Mouse (Mus musculus) layer of hippocampus, adult 18-20 months (tissue): ENCODE data around the gene Sgms2. TPM values are rescaled to one million over a fixed set of nuclear protein-coding genes. Genes with fewer than 3 reads are reported as not detected.

Experiments used
- DNase-seq, 2 experiments: peaks; one replicate each; pipeline ENCODE4 v3.0.0; 2022; ENCODE audit warnings: low spot score in 2 of 2
- total RNA-seq, 2 experiments: library from RNA; stranded (reverse); gene quantifications; 2 replicates each; pipeline ENCODE4 v1.2.3; 2021

The Sgms2 gene
- total RNA-seq, 2 experiments from 2014 or later: 1.7 to 2.2 TPM

- no peak for DNase-seq
Observed at GRCm38 (mm10) chr3:131312340-131312739, 178.9 kb downstream of the Sgms2 start.

- no peak for DNase-seq
Observed at GRCm38 (mm10) chr3:131310572-131310971, 180.6 kb downstream of the Sgms2 start.

- no peak for DNase-seq
Observed at GRCm38 (mm10) chr3:131307811-131308210, 183.4 kb downstream of the Sgms2 start.

- no peak for DNase-seq
Observed at GRCm38 (mm10) chr3:131306255-131306654, 185.0 kb downstream of the Sgms2 start.

GRCm38 (mm10) chr3:131303320-131303714 lies 187.9 kb downstream of the Sgms2 start:
- no peak for DNase-seq

GRCm38 (mm10) chr3:131302452-131303319 lies 188.5 kb downstream of the Sgms2 start, which contains the start of gene Cyp2u1:
Cyp2u1 (minus strand) TSS chr3:131303227.
- DNase-seq: peak; percentile 87 to 95

- DNase-seq: peak in 1 of 2 experiments; percentile 59
Observed at GRCm38 (mm10) chr3:131299908-131300307, 191.3 kb downstream of the Sgms2 start.

- DNase-seq: no peak
Observed at GRCm38 (mm10) chr3:131299078-131299477, 192.1 kb downstream of the Sgms2 start.

GRCm38 (mm10) chr3:131296893-131297292 lies 194.3 kb downstream of the Sgms2 start:
- DNase-seq: no peak

GRCm38 (mm10) chr3:131295513-131296200 lies 195.6 kb downstream of the Sgms2 start:
- DNase-seq: no peak

- no peak for DNase-seq
Observed at GRCm38 (mm10) chr3:131294503-131294902, 196.7 kb downstream of the Sgms2 start.

- no peak for DNase-seq
Observed at GRCm38 (mm10) chr3:131292959-131293358, 198.3 kb downstream of the Sgms2 start.

- DNase-seq: no peak
Observed at GRCm38 (mm10) chr3:131292349-131292748, 198.9 kb downstream of the Sgms2 start.

GRCm38 (mm10) chr3:131291890-131292289 lies 199.3 kb downstream of the Sgms2 start:
- no peak for DNase-seq

GRCm38 (mm10) chr3:131274151-131274550 lies 217.1 kb downstream of the Sgms2 start:
- no peak for DNase-seq

- no peak for DNase-seq
Observed at GRCm38 (mm10) chr3:131272374-131273100, 218.7 kb downstream of the Sgms2 start.

GRCm38 (mm10) chr3:131271559-131272373 lies 219.4 kb downstream of the Sgms2 start, which contains the start of gene Hadh:
Hadh (minus strand) TSS chr3:131272101.
- DNase-seq: peak; percentile 60 to 83

GRCm38 (mm10) chr3:131271157-131271556 lies 220.1 kb downstream of the Sgms2 start:
- DNase-seq: no peak

- DNase-seq: no peak
Observed at GRCm38 (mm10) chr3:131270381-131270780, 220.8 kb downstream of the Sgms2 start.
